Mouse (Mus musculus): Measurements from ENCODE around the gene Runx2. TPM values are rescaled to one million over a fixed set of nuclear protein-coding genes. Genes with fewer than 3 reads are reported as not detected.

The Runx2 gene
- total RNA-seq, 1 experiment = 0.71 TPM

- peaks cover 2 to 6% of the 10 kb centered on the region in 2 experiments; a peak in 1 of 4 replicates for H3K4me1 ChIP-seq (ENCODE audit: control insufficient read depth in 2 of 2, insufficient read depth in 2 of 2, low read length in 2 of 2, poor library complexity in 1 of 2)
- no peak overlapping the region for H3K4me3 ChIP-seq (ENCODE audit: insufficient read depth in 1 of 2, low read depth in 1 of 2, low read length in 2 of 2, poor library complexity in 1 of 2, severe bottlenecking in 1 of 2)
- H3K9me3 ChIP-seq (ENCODE audit: control insufficient read depth, insufficient read depth, low read depth, low read length) = no peaks in the 10 kb centered on the region
- no peaks in the 10 kb centered on the region for H3K36me3 ChIP-seq (ENCODE audit: control insufficient read depth, insufficient read depth, low read length, poor library complexity, severe bottlenecking)
- no peak overlapping the region for H3K9ac ChIP-seq (ENCODE audit: insufficient read depth, low read depth, low read length, poor library complexity, severe bottlenecking)
- in situ Hi-C loops (cut with MboI; ENCODE audit: low sequenced_read_pairs in 2 of 2, unreplicated experiment in 2 of 2) = no loop called here
- TF ChIP-seq CHD2 (IDR thresholded peaks at IDR 0.05; ENCODE audit: low read depth, low read length) = no peak
- no peak for TF ChIP-seq ZC3H11A (IDR thresholded peaks at IDR 0.05; ENCODE audit: borderline replicate concordance, low read depth, low read length)
- TF ChIP-seq ZNF384 (IDR thresholded peaks at IDR 0.05; ENCODE audit: low read depth, low read length) = no peak
- no peak for TF ChIP-seq HCFC1 (IDR thresholded peaks at IDR 0.05; ENCODE audit: borderline replicate concordance, insufficient read depth, low read length)
- TF ChIP-seq MAFK (IDR thresholded peaks at IDR 0.05; ENCODE audit: insufficient read depth, low read depth, low read length) = no peak
- H3K27ac ChIP-seq (ENCODE audit: insufficient read depth, low read depth, low read length, poor library complexity, severe bottlenecking) = no peak overlapping the region
- no peak for DNase-seq (ENCODE audit: low read depth, low spot score)
Measured at GRCm38 (mm10) chr17:44485337-44485736, 329.3 kb downstream of the Runx2 start.

GRCm38 (mm10) chr17:44479918-44480317 lies 334.7 kb downstream of the Runx2 start:
- Histone ChIP-seq H3K4me1 (ENCODE audit: control insufficient read depth in 2 of 2, insufficient read depth in 2 of 2, low read length in 2 of 2, poor library complexity in 1 of 2) (peaks cover 2 to 3% of the 10 kb centered on the region in 2 experiments; a peak in 2 of 4 replicates), H3K4me3 (ENCODE audit: insufficient read depth in 1 of 2, low read depth in 1 of 2, low read length in 2 of 2, poor library complexity in 1 of 2, severe bottlenecking in 1 of 2) (no peak overlapping the region), H3K36me3 (ENCODE audit: control insufficient read depth, insufficient read depth, low read length, poor library complexity, severe bottlenecking) (no peaks in the 10 kb centered on the region), H3K27ac (ENCODE audit: insufficient read depth, low read depth, low read length, poor library complexity, severe bottlenecking) (no peak overlapping the region), H3K9me3 (ENCODE audit: control insufficient read depth, insufficient read depth, low read depth, low read length) (no peaks in the 10 kb centered on the region), H3K9ac (ENCODE audit: insufficient read depth, low read depth, low read length, poor library complexity, severe bottlenecking) (no peak overlapping the region)
- TF ChIP-seq ZC3H11A (IDR thresholded peaks at IDR 0.05; ENCODE audit: borderline replicate concordance, low read depth, low read length) (no peak), HCFC1 (IDR thresholded peaks at IDR 0.05; ENCODE audit: borderline replicate concordance, insufficient read depth, low read length) (no peak), MAFK (IDR thresholded peaks at IDR 0.05; ENCODE audit: insufficient read depth, low read depth, low read length) (no peak), ZNF384 (IDR thresholded peaks at IDR 0.05; ENCODE audit: low read depth, low read length) (no peak), CHD2 (IDR thresholded peaks at IDR 0.05; ENCODE audit: low read depth, low read length) (no peak)
- in situ Hi-C loops (cut with MboI; ENCODE audit: low sequenced_read_pairs in 2 of 2, unreplicated experiment in 2 of 2) = no loop called here
- no peak for DNase-seq (ENCODE audit: low read depth, low spot score)

DNA sequence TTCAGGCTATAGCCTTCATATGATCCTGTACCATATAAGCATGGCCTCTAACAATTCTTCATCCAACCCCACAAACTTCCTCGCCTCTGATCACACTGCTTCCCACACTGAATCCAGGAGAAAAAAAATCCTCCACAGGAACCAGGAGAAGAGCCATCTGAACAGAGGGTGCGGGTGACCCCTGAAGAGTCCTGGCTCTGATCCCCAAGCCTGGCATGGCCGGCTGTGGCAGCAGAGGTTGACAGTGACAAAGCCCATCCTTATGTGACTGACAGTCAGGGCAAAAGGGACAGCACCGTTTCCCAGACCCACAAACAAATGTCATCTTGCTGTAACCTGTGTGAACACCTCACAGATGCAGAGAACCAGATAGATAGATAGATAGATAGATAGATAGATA lies 335.1 kb downstream of the Runx2 start:
- H3K27ac ChIP-seq (ENCODE audit: insufficient read depth, low read depth, low read length, poor library complexity, severe bottlenecking) = no peak overlapping the region
- no peak for TF ChIP-seq ZNF384 (IDR thresholded peaks at IDR 0.05; ENCODE audit: low read depth, low read length)
- TF ChIP-seq ZC3H11A (IDR thresholded peaks at IDR 0.05; ENCODE audit: borderline replicate concordance, low read depth, low read length) = no peak
- TF ChIP-seq CHD2 (IDR thresholded peaks at IDR 0.05; ENCODE audit: low read depth, low read length) = no peak
- no peak for TF ChIP-seq HCFC1 (IDR thresholded peaks at IDR 0.05; ENCODE audit: borderline replicate concordance, insufficient read depth, low read length)
- no peak for TF ChIP-seq MAFK (IDR thresholded peaks at IDR 0.05; ENCODE audit: insufficient read depth, low read depth, low read length)
- no peaks in the 10 kb centered on the region for H3K9me3 ChIP-seq (ENCODE audit: control insufficient read depth, insufficient read depth, low read depth, low read length)
- H3K4me3 ChIP-seq (ENCODE audit: insufficient read depth in 1 of 2, low read depth in 1 of 2, low read length in 2 of 2, poor library complexity in 1 of 2, severe bottlenecking in 1 of 2) = no peak overlapping the region
- H3K36me3 ChIP-seq (ENCODE audit: control insufficient read depth, insufficient read depth, low read length, poor library complexity, severe bottlenecking) = no peaks in the 10 kb centered on the region
- DNase-seq (ENCODE audit: low read depth, low spot score) = no peak
- no peak overlapping the region for H3K9ac ChIP-seq (ENCODE audit: insufficient read depth, low read depth, low read length, poor library complexity, severe bottlenecking)
- peaks cover 2 to 3% of the 10 kb centered on the region in 2 experiments; a peak in 2 of 4 replicates for H3K4me1 ChIP-seq (ENCODE audit: control insufficient read depth in 2 of 2, insufficient read depth in 2 of 2, low read length in 2 of 2, poor library complexity in 1 of 2)
- in situ Hi-C loops (cut with MboI; ENCODE audit: low sequenced_read_pairs in 2 of 2, unreplicated experiment in 2 of 2) = no loop called here

- in situ Hi-C loops (cut with MboI; ENCODE audit: low sequenced_read_pairs in 2 of 2, unreplicated experiment in 2 of 2) = no loop called here
- no peaks in the 10 kb centered on the region for H3K9me3 ChIP-seq (ENCODE audit: control insufficient read depth, insufficient read depth, low read depth, low read length)
- H3K4me3 ChIP-seq (ENCODE audit: insufficient read depth in 1 of 2, low read depth in 1 of 2, low read length in 2 of 2, poor library complexity in 1 of 2, severe bottlenecking in 1 of 2) = no peak overlapping the region
- H3K4me1 ChIP-seq (ENCODE audit: control insufficient read depth in 2 of 2, insufficient read depth in 2 of 2, low read length in 2 of 2, poor library complexity in 1 of 2) = peaks cover 2 to 7% of the 10 kb centered on the region in 2 experiments; a peak in 3 of 4 replicates
- no peaks in the 10 kb centered on the region for H3K36me3 ChIP-seq (ENCODE audit: control insufficient read depth, insufficient read depth, low read length, poor library complexity, severe bottlenecking)
- no peak for DNase-seq (ENCODE audit: low read depth, low spot score)
- H3K27ac ChIP-seq (ENCODE audit: insufficient read depth, low read depth, low read length, poor library complexity, severe bottlenecking) = no peak overlapping the region
- TF ChIP-seq MAFK (IDR thresholded peaks at IDR 0.05; ENCODE audit: insufficient read depth, low read depth, low read length) (no peak), HCFC1 (IDR thresholded peaks at IDR 0.05; ENCODE audit: borderline replicate concordance, insufficient read depth, low read length) (no peak), ZC3H11A (IDR thresholded peaks at IDR 0.05; ENCODE audit: borderline replicate concordance, low read depth, low read length) (no peak), CHD2 (IDR thresholded peaks at IDR 0.05; ENCODE audit: low read depth, low read length) (no peak), ZNF384 (IDR thresholded peaks at IDR 0.05; ENCODE audit: low read depth, low read length) (no peak)
- H3K9ac ChIP-seq (ENCODE audit: insufficient read depth, low read depth, low read length, poor library complexity, severe bottlenecking) = no peak overlapping the region
Measured at GRCm38 (mm10) chr17:44475910-44476309, 338.7 kb downstream of the Runx2 start.

- TF ChIP-seq ZNF384 (IDR thresholded peaks at IDR 0.05; ENCODE audit: low read depth, low read length) = no peak
- TF ChIP-seq CHD2 (IDR thresholded peaks at IDR 0.05; ENCODE audit: low read depth, low read length) = no peak
- no peak for TF ChIP-seq ZC3H11A (IDR thresholded peaks at IDR 0.05; ENCODE audit: borderline replicate concordance, low read depth, low read length)
- TF ChIP-seq HCFC1 (IDR thresholded peaks at IDR 0.05; ENCODE audit: borderline replicate concordance, insufficient read depth, low read length) = no peak
- TF ChIP-seq MAFK (IDR thresholded peaks at IDR 0.05; ENCODE audit: insufficient read depth, low read depth, low read length) = no peak
- DNase-seq (ENCODE audit: low read depth, low spot score) = no peak
- no peak overlapping the region for H3K4me3 ChIP-seq (ENCODE audit: insufficient read depth in 1 of 2, low read depth in 1 of 2, low read length in 2 of 2, poor library complexity in 1 of 2, severe bottlenecking in 1 of 2)
- no peaks in the 10 kb centered on the region for H3K9me3 ChIP-seq (ENCODE audit: control insufficient read depth, insufficient read depth, low read depth, low read length)
- no peak overlapping the region for H3K27ac ChIP-seq (ENCODE audit: insufficient read depth, low read depth, low read length, poor library complexity, severe bottlenecking)
- in situ Hi-C loops (cut with MboI; ENCODE audit: low sequenced_read_pairs in 2 of 2, unreplicated experiment in 2 of 2) = no loop called here
- peaks cover 0 to 4% of the 10 kb centered on the region in 2 experiments; a peak in 1 of 4 replicates for H3K4me1 ChIP-seq (ENCODE audit: control insufficient read depth in 2 of 2, insufficient read depth in 2 of 2, low read length in 2 of 2, poor library complexity in 1 of 2)
- no peaks in the 10 kb centered on the region for H3K36me3 ChIP-seq (ENCODE audit: control insufficient read depth, insufficient read depth, low read length, poor library complexity, severe bottlenecking)
- H3K9ac ChIP-seq (ENCODE audit: insufficient read depth, low read depth, low read length, poor library complexity, severe bottlenecking) = no peak overlapping the region
Measured at GRCm38 (mm10) chr17:44474280-44474679, 340.3 kb downstream of the Runx2 start.

Data from ES-E14 (cell line).